Comparison of ENCODE assay signal across 19 mouse cellular contexts in the genomic region with DNA sequence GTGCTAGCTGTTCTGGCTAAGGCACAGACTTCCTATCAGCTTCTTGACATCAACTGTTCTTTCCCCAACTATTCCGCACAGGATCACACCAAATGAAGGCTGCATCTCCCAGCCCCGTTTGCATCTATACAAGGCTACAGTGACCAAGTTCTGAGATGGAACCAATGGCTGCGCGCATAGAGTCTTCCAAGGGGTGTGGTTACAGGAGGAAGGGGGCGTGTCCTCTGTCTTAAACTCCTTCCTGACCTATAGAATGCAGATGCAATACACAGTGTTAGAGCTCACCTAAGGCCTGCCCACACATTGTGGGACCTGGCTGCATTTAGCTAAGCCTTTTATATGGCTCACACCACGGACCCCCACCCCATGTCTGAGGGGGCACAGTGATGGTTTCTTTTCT.
DNase-seq lines count a peak whose midpoint lies in the region; ATAC-seq and TF ChIP-seq lines count a peak whose summit lies in the region.
"Had no signal": no experiment of that assay in that cellular context is flagged by ENCODE, and none has a peak within 500 bp of the region (broad histone marks: within the 10 kb centered on the region; RNA-seq: fewer than 3 reads in every experiment).

No protein-coding gene starts in this region.

- no peaks in the 10 kb centered on the region for H3K27me3 ChIP-seq in lung, postnatal 0 days (replicated peaks; ENCODE audit: insufficient read depth, low read length)
- no peaks in the 10 kb centered on the region for H3K27me3 ChIP-seq in liver, embryonic 14.5 days (ENCODE audit: control insufficient read depth, insufficient read depth, low read length)
- H3K27me3 ChIP-seq in thymus, adult 2 months (ENCODE audit: control insufficient read depth, insufficient read depth, low read length): no peaks in the 10 kb centered on the region
- H3K27me3 ChIP-seq: embryonic facial prominence, embryonic 13.5 days; heart, embryonic 12.5 days; midbrain, embryonic 15.5 days; stomach, embryonic 15.5 days had no signal

- DNase-seq in lung, postnatal 0 days (ENCODE audit: low spot score): no peak
- DNase-seq in lung, postnatal 4 days: no peak
- DNase-seq in R1 (ENCODE audit: low read depth, low spot score): peak; percentile 79
- no peak for DNase-seq in liver, embryonic 14.5 days (ENCODE audit: low read depth in 3 of 3, low spot score in 3 of 3)
- no peak for DNase-seq in thymus, adult 2 months
- DNase-seq in spleen, adult 18-20 months: no peak
- DNase-seq in embryo, embryonic 10 days (ENCODE audit: low spot score): no peak
- DNase-seq: adrenal gland, postnatal 10 days; cerebellum, adult 2 months; kidney, adult 9 months; kidney, postnatal 36 days; lung, adult 2 months; right cerebral cortex, adult 18-20 months; thymus, postnatal 25 days had no signal

- no peak for ATAC-seq in lung, postnatal 0 days
- ATAC-seq in erythroid progenitor cell, adult 5-6 weeks (replicated peaks; ENCODE audit: low FRiP score, poor library complexity, severe bottlenecking): 0 out of 2 replicates have a peak, but pooled peaks have one; percentile 32
- ATAC-seq in liver, embryonic 14.5 days (ENCODE audit: insufficient read depth): peak; percentile 24; the same call in 1 of the 2 replicates
- ATAC-seq: midbrain, embryonic 15.5 days had no signal

- no peak overlapping the region for H3K4me2 ChIP-seq in lung, postnatal 0 days (replicated peaks; ENCODE audit: low read depth, low read length)
- H3K4me2 ChIP-seq in liver, embryonic 14.5 days (ENCODE audit: low read depth): no peak overlapping the region
- H3K4me2 ChIP-seq: embryonic facial prominence, embryonic 13.5 days; heart, embryonic 12.5 days; midbrain, embryonic 15.5 days; stomach, embryonic 15.5 days had no signal

- TF ChIP-seq EP300 in lung, postnatal 0 days (IDR thresholded peaks at IDR 0.05): no peak
- no peak for TF ChIP-seq EP300 in liver, embryonic 14.5 days (IDR thresholded peaks at IDR 0.05; ENCODE audit: low read depth)

- no peak overlapping the region for H3K9ac ChIP-seq in lung, postnatal 0 days (replicated peaks; ENCODE audit: low read depth)
- no peak overlapping the region for H3K9ac ChIP-seq in liver, embryonic 14.5 days (replicated peaks)
- H3K9ac ChIP-seq: embryonic facial prominence, embryonic 13.5 days; heart, embryonic 12.5 days; midbrain, embryonic 15.5 days; stomach, embryonic 15.5 days had no signal

- H3K27ac ChIP-seq in lung, postnatal 0 days (ENCODE audit: low read length): peak overlapping the region; percentile 16; the same call in 1 of the 2 replicates
- H3K27ac ChIP-seq in liver, embryonic 14.5 days: no peak overlapping the region
- no peak overlapping the region for H3K27ac ChIP-seq in thymus, adult 2 months (ENCODE audit: control insufficient read depth, insufficient read depth, low read length)
- H3K27ac ChIP-seq: embryonic facial prominence, embryonic 13.5 days; midbrain, embryonic 15.5 days; stomach, embryonic 15.5 days had no signal

- TF ChIP-seq POLR2A in thymus, adult 2 months (IDR thresholded peaks at IDR 0.05; ENCODE audit: control insufficient read depth, extremely low read depth, insufficient read depth, low read length, poor library complexity): no peak

- no peaks in the 10 kb centered on the region for H3K36me3 ChIP-seq in lung, postnatal 0 days (ENCODE audit: insufficient read depth, low read length)
- no peaks in the 10 kb centered on the region for H3K36me3 ChIP-seq in liver, embryonic 14.5 days (replicated peaks; ENCODE audit: control insufficient read depth, insufficient read depth, low read depth)
- no peaks in the 10 kb centered on the region for H3K36me3 ChIP-seq in thymus, adult 2 months (ENCODE audit: control insufficient read depth, insufficient read depth, low read length)
- H3K36me3 ChIP-seq: midbrain, embryonic 15.5 days; stomach, embryonic 15.5 days had no signal

- no peak for TF ChIP-seq CTCF in lung, postnatal 0 days (IDR thresholded peaks at IDR 0.05)
- no peak for TF ChIP-seq CTCF in liver, embryonic 14.5 days (IDR thresholded peaks at IDR 0.05; ENCODE audit: low read depth)
- TF ChIP-seq CTCF in thymus, adult 2 months (IDR thresholded peaks at IDR 0.05; ENCODE audit: borderline replicate concordance, control insufficient read depth, extremely low read depth, insufficient read depth, low read length, poor library complexity): no peak

- H3K4me1 ChIP-seq in lung, postnatal 0 days (ENCODE audit: insufficient read depth, low read depth, low read length): peaks cover 12% of the 10 kb centered on the region; the same call in 1 of the 2 replicates
- peaks cover 31 to 43% of the 10 kb centered on the region in 2 experiments for H3K4me1 ChIP-seq in liver, embryonic 14.5 days (replicated peaks; ENCODE audit: control insufficient read depth in 2 of 2, insufficient read depth in 2 of 2, low read length in 1 of 2)
- peaks cover 11% of the 10 kb centered on the region for H3K4me1 ChIP-seq in thymus, adult 2 months (replicated peaks; ENCODE audit: control insufficient read depth, insufficient read depth, low read length)

- H3K9me3 ChIP-seq in lung, postnatal 0 days (ENCODE audit: low read length): no peaks in the 10 kb centered on the region
- no peaks in the 10 kb centered on the region for H3K9me3 ChIP-seq in liver, embryonic 14.5 days (ENCODE audit: control insufficient read depth, low read length)
- H3K9me3 ChIP-seq: embryonic facial prominence, embryonic 13.5 days; heart, embryonic 12.5 days; midbrain, embryonic 15.5 days; stomach, embryonic 15.5 days had no signal

- no peak overlapping the region for H3K4me3 ChIP-seq in lung, postnatal 0 days (ENCODE audit: low read depth, low read length)
- H3K4me3 ChIP-seq in liver, embryonic 14.5 days (ENCODE audit: insufficient read depth in 1 of 2, low read depth in 2 of 2, low read length in 2 of 2): no peak overlapping the region
- H3K4me3 ChIP-seq in thymus, adult 2 months (ENCODE audit: control insufficient read depth, insufficient read depth, low read length): no peak overlapping the region
- H3K4me3 ChIP-seq: embryonic facial prominence, embryonic 13.5 days; heart, embryonic 12.5 days; midbrain, embryonic 15.5 days; stomach, embryonic 15.5 days had no signal

- WGBS in lung, postnatal 0 days: 79% methylated on average over 6 of the region's 6 CpGs
- 62% methylated on average over 6 of the region's 6 CpGs for WGBS in liver, embryonic 14.5 days (ENCODE audit: insufficient replicate concordance)
- 94% methylated on average over 6 of the region's 6 CpGs for WGBS in thymus, adult 2 months
